Mouse (Mus musculus): Measurements from ENCODE around the gene Rabep2.

The Rabep2 gene

GRCm38 (mm10) chr7:126491973-126492372, 63.4 kb downstream of the Rabep2 start:
- no peak for DNase-seq (ENCODE audit: low spot score in 2 of 2)

DNA sequence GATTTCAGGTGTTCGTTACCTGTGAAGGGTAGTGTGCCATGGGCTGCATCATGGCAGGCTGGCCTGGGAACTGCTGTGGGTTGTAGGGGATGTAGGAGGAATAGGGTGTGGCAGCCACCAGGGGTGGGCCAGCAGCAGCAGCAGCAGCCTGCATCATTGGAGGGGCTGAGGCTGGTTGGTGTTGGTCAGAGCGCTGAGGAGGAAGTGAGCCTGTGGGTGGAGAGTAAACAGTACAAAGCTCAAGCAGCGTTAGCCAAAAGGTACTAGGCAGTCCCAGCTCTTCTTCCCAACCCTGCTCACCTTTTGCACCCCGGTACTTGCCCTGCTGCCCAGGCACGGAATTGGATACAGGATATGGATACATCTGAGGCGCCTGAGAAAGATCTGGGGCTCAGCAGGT, 65.6 kb downstream of the Rabep2 start:
- DNase-seq (ENCODE audit: low spot score in 2 of 2), result no peak

DNA sequence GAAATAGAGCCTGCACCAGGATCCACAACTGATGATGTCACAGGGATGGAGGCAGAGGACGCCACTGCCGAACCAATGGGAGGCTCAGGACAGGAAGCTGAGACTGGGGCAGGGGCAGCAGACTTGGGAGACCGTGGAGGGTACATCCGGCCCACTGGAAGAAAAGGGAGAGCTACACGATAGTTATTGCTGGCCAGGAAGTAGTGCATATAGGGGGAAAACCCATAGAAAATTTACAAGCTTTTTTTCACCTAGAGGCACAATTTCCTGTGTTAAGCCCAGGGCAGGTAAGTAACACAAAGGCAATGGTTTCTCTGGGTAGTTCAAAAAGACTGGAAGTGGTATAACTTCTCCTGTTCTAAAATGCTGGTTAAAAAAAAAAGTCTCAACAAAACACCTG, 67.9 kb downstream of the Rabep2 start:
- DNase-seq (ENCODE audit: low spot score in 2 of 2), result no peak

GRCm38 (mm10) chr7:126497966-126498365, 69.4 kb downstream of the Rabep2 start:
- DNase-seq (ENCODE audit: low spot score in 2 of 2), result no peak

All from spleen, postnatal 36 days (tissue).